Mouse (Mus musculus) kidney, adult 2 months (tissue): ENCODE results near the gene Tbc1d22b. TPM values are rescaled to one million over a fixed set of nuclear protein-coding genes. Genes with fewer than 3 reads are reported as not detected.

ENCODE experiments used
- DNase-seq: peaks from one replicate; pipeline ENCODE4 v3.0.0; 2021
- H3K27ac ChIP-seq: fragments of 200-500 bp; 2 replicates; pipeline ENCODE4 v1.5.1; 2012; ENCODE audit warnings: low read depth, low read length, control low read depth, inconsistent platforms; ENCODE audit not compliant: insufficient read depth
- H3K27me3 ChIP-seq: fragments of 200-500 bp; replicated peaks from 2 replicates; pipeline ENCODE4 v1.6.1; 2012; ENCODE audit warnings: mild to moderate bottlenecking, moderate library complexity, low read length, inconsistent platforms; ENCODE audit not compliant: control insufficient read depth, insufficient read depth
- H3K36me3 ChIP-seq: fragments of 200-500 bp; 2 replicates; pipeline ENCODE4 v1.6.1; 2012; ENCODE audit warnings: mild to moderate bottlenecking, moderate library complexity, low read length, inconsistent platforms; ENCODE audit not compliant: control insufficient read depth, insufficient read depth
- H3K4me1 ChIP-seq: fragments of 200-500 bp; 2 replicates; pipeline ENCODE4 v1.6.1; 2011; ENCODE audit warnings: low read length; ENCODE audit not compliant: control insufficient read depth, insufficient read depth
- H3K4me3 ChIP-seq: fragments of 200-500 bp; 2 replicates; pipeline ENCODE4 v1.5.1; 2011; ENCODE audit warnings: mild to moderate bottlenecking, low read depth, low read length, control low read depth; ENCODE audit not compliant: insufficient read depth
- CTCF ChIP-seq: fragments of 200-500 bp; conservative IDR thresholded peaks from 2 replicates; pipeline ENCODE4 v1.5.1; 2011; ENCODE audit warnings: low read depth, mild to moderate bottlenecking, control low read depth, low read length, moderate library complexity, mixed read lengths; ENCODE audit not compliant: insufficient read depth, insufficient read length
- POLR2A ChIP-seq: fragments of 200-500 bp; IDR thresholded peaks from one replicate; pipeline ENCODE4 v1.6.1; 2011; ENCODE audit warnings: low read depth, low read length, control low read depth
- WGBS: fragments of 180-500 bp; shearing (Covaris S2); methylation state at CpG from one replicate; pipeline ENCODE4 v1.1.7; 2018; 5-methylcytosine and 5-hydroxymethylcytosine counted together
- polyA plus RNA-seq: library from polyadenylated mRNA; depleted of rRNA; stranded (reverse); fragments of >200 nt; gene quantifications from 2 replicates; pipeline ENCODE4 v1.2.3, GENCODE M21; 2012

Tbc1d22b gene
- polyA plus RNA-seq, 1 experiment, result 34.5 TPM

- Histone ChIP-seq H3K36me3 (no peaks in the 10 kb centered on the region), H3K27ac (peak overlapping the region; percentile 79), H3K4me3 (peak overlapping the region; percentile 86), H3K4me1 (peaks cover 19% of the 10 kb centered on the region), H3K27me3 (no peaks in the 10 kb centered on the region)
- under 1% methylated on average over 43 of the region's 43 CpGs for WGBS
- DNase-seq, result no peak
- no peak for TF ChIP-seq POLR2A
- no peak for TF ChIP-seq CTCF
Observed at GRCm38 (mm10) chr17:29615024-29615551, 65.5 kb downstream of the Tbc1d22b start.

GRCm38 (mm10) chr17:29615616-29616015 lies 66.0 kb downstream of the Tbc1d22b start:
- Histone ChIP-seq H3K4me3 (peak overlapping the region; percentile 86), H3K27ac (no peak overlapping the region), H3K36me3 (no peaks in the 10 kb centered on the region), H3K4me1 (peaks cover 19% of the 10 kb centered on the region), H3K27me3 (no peaks in the 10 kb centered on the region)
- no peak for DNase-seq
- TF ChIP-seq CTCF (no peak), POLR2A (no peak)
- 8% methylated on average over 4 of the region's 4 CpGs for WGBS

GRCm38 (mm10) chr17:29619231-29619630 lies 69.6 kb downstream of the Tbc1d22b start:
- Histone ChIP-seq H3K27me3 (no peaks in the 10 kb centered on the region), H3K27ac (no peak overlapping the region), H3K4me1 (peaks cover 19% of the 10 kb centered on the region), H3K36me3 (no peaks in the 10 kb centered on the region), H3K4me3 (no peak overlapping the region)
- no peak for DNase-seq
- TF ChIP-seq POLR2A, result no peak
- no peak for TF ChIP-seq CTCF
- WGBS, result 79% methylated on average over 3 of the region's 3 CpGs

- TF ChIP-seq CTCF (no peak), POLR2A (no peak)
- no peaks in the 10 kb centered on the region; the same call in 1 of the 2 replicates for H3K36me3 ChIP-seq
Observed at GRCm38 (mm10) chr17:29623488-29623887, 73.9 kb downstream of the Tbc1d22b start.

GRCm38 (mm10) chr17:29627285-29627684 lies 77.7 kb downstream of the Tbc1d22b start:
- peak; percentile 13 for DNase-seq
- Histone ChIP-seq H3K4me3 (no peak overlapping the region), H3K27ac (no peak overlapping the region), H3K4me1 (no peaks in the 10 kb centered on the region), H3K36me3 (no peaks in the 10 kb centered on the region; the same call in 1 of the 2 replicates), H3K27me3 (no peaks in the 10 kb centered on the region)
- 65% methylated on average over 9 of the region's 9 CpGs for WGBS
- TF ChIP-seq CTCF (no peak), POLR2A (no peak)

More at GRCm38 (mm10) chr17:29623488-29623887, 73.9 kb downstream of the Tbc1d22b start:
- Histone ChIP-seq H3K27ac (no peak overlapping the region), H3K4me1 (no peaks in the 10 kb centered on the region), H3K4me3 (no peak overlapping the region), H3K27me3 (no peaks in the 10 kb centered on the region)
- WGBS, result 96% methylated on average over 8 of the region's 8 CpGs
- no peak for DNase-seq

GRCm38 (mm10) chr17:29628946-29629345 lies 79.4 kb downstream of the Tbc1d22b start:
- H3K27ac ChIP-seq, result no peak overlapping the region
- no peaks in the 10 kb centered on the region for H3K27me3 ChIP-seq
- H3K36me3 ChIP-seq, result no peaks in the 10 kb centered on the region; the same call in 1 of the 2 replicates
- DNase-seq, result no peak
- no peak overlapping the region for H3K4me3 ChIP-seq
- H3K4me1 ChIP-seq, result no peaks in the 10 kb centered on the region
- TF ChIP-seq POLR2A (no peak), CTCF (no peak)
- 90% methylated on average over 5 of the region's 5 CpGs for WGBS

GRCm38 (mm10) chr17:29629620-29630019 lies 80.0 kb downstream of the Tbc1d22b start:
- Histone ChIP-seq H3K4me1 (no peaks in the 10 kb centered on the region), H3K4me3 (no peak overlapping the region), H3K36me3 (no peaks in the 10 kb centered on the region; the same call in 1 of the 2 replicates), H3K27ac (no peak overlapping the region), H3K27me3 (no peaks in the 10 kb centered on the region)
- DNase-seq, result no peak
- TF ChIP-seq POLR2A (no peak), CTCF (no peak)
- WGBS, result 65% methylated on average over 5 of the region's 5 CpGs
